Mouse (Mus musculus) embryo, embryonic 10.5 days (tissue): ENCODE measurements around the gene Prrt1.

Experiments used
- DNase-seq: peaks from one replicate; pipeline ENCODE4 v3.0.0-alpha.2; 2015; ENCODE audit warnings: low spot score

Gene Prrt1

DNA sequence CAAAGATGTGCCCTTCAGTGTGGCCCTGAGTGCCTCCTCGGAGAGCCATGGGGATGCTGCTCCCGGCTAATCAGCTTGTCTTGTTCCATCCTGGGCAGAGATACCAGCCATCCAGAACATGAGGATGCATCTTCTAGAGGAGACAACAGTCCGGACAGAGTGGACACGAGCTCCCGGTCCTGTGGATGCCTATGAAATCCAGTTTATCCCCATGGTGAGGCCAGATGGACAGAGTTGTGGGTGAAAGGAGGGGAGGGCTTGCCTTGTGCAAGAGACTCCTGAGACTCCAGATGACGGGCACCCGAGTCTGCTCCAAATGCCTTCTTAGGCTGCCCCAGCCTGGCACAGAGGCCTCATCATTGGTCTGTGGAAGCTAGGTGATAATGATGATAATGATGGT is 43.8 kb downstream of the Prrt1 start:
- no peak for DNase-seq

DNA sequence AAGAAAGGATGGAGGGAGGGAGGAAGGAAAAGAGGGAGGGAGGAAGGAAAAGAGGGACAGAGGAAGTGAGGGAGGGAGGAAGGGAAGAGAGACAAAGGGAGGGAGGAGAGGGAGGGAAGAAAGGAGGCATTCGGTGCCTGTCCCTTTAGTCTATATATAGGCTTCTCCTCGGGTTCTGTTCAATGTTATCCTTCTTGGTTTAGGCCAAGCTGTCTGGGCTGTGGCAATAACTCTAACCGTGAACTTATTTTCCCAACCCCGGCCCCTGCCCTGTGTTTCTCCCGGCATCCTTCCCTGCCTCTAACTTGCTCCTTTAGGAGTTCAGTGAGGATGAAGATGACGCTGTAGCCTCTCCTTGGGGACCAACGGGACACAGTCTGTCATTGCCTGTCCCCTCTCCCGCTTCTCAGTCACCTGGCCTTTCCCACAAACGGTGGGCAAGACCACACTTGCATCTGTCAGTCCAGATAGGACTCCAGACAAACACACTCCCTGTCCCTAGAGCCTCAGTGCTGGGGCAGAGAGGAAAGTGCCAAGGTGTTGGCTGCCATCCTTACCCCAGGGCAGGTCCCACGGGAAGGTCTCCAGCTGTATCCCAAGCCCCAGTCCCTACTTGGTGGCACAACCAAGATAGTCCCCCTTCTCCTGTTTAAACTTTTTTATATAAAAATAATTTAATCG is 45.3 kb downstream of the Prrt1 start:
- DNase-seq: no peak

DNA sequence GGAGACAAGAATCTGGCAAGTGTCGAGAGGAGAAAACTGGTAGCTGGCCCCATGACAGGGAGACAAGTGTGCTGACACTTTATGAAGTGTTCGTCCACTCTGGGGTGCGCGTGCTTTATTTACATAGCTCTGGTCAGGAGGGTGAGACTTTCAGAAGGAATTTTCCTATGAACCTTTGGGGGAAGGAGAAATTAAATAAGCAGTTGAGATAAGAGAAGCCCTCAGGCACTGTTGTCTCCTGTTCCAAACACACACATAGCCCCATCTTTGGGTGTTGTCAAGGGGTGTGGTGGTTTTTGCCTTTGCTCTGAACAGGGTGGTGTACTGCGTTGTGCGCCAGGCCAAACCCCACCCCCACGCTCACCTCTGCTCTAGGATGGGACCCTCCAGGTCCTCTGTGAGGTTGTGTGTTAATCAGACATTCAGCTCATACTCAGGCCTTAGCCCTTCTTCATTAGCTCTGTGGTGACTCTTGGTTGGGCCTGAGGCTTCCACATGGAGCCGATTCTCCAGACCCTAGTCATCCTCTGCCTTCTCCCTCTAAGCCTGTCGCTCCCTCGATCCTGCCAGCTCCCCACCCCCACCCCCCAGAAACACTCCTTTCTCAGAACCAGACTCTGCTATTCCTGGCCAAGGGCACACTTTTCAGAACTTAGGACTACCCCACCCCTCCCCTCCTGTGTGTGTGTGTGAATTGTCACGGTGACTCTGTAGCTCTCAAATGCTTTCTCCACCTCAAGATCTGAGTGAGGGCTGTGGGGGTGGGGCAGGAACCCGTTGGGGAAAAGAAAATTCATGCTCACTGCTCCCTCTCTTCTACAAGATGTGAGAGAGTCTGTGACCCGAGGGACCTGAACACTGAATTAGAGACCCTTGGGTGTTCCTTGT is 46.1 kb downstream of the Prrt1 start:
- no peak for DNase-seq

DNA sequence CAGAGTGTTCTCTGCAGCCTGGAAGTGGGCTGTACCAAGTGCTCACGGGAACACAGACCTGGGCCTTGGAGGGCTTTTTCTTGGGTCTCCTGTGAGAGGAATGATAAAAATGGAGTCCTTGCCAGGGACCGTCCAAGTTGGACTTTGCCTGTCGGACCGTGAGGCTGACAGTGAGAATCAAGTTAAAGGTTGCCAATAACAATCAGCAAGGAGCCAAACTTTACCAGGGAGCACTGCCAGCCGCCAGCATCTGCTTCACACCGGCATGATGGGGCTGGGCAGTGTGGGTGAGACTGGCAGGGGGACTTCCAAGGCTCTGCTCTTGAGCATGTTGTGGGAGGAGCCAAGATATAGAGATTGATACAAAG is 46.7 kb downstream of the Prrt1 start:
- DNase-seq: no peak

DNA sequence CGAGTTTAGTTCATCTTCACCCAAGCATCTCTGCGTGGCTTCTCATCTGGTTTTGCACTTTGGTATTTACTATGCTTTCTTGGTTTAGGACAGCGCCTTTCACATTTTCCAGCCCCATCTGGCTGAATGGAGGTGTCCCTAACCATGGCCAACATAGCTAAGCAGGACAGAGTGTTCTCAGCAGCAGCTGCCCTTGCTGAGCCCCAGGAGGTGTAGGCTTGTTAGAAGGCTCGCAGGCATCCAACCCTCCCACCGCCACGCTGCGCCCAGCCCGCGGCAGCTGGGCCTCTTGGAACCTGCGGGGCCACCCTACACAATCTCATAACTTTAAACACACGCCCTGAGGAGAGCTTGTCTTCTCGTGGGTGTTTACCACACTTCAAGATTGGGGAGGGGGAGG is 47.3 kb downstream of the Prrt1 start:
- no peak for DNase-seq

DNA sequence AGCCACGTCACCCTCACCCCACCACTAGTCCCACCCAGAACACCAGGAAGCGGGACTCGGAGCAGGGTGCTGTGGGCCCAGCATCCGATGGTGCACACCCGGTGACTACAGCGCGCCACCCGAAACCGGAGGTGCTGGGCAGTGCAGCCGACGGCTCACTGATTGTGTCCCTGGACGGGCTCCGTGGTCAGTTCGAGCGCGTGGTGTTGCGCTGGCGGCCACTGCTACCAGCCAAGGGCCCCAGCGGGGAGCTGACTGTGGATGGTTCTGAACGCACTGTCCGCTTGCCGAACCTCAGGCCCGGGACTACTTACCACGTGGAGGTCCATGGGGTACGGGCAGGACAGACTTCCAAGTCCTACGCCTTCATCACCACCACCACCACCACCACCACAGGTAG is 50.9 kb downstream of the Prrt1 start:
- no peak for DNase-seq

DNA sequence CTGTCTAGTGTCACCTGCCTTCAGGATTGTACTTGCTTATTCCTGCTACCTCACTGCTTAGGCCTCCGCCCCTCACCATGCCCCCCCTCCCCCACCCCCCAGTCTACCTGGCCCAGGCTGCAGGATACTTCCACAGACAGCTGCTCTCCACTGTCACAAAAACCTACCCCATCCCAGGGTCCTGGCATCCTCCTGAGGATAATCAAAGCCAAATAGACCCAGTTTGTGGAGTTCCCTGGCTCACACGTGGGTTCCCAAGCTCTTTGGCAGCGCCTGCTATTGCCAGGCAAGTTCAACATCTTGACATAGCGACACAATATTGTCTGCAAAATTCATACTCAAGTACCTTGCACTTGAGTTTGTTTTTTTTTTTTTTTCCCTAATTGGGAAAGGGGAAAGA is 51.3 kb downstream of the Prrt1 start:
- no peak for DNase-seq

DNA sequence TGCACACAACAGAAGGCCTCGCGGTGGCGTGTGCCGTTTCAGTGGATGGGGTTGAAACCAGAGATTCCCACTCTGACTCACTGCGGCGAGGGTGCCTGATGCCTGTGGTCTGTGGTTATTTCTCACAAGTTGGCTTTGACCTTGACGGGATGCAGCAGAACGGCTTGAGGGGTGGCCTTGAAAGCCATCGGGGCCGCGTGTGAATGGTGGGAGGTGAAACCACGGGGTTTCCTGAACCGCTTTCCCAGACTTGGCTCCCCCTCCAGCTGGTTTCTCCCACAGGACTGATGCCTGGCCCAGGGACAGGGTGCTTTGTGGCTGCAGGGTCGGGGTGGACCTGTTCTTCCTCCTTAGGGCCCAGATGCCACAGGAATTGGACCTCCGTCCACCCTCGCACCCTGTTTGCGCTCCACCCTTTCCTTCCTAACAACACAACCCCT is 51.8 kb downstream of the Prrt1 start:
- DNase-seq: no peak

DNA sequence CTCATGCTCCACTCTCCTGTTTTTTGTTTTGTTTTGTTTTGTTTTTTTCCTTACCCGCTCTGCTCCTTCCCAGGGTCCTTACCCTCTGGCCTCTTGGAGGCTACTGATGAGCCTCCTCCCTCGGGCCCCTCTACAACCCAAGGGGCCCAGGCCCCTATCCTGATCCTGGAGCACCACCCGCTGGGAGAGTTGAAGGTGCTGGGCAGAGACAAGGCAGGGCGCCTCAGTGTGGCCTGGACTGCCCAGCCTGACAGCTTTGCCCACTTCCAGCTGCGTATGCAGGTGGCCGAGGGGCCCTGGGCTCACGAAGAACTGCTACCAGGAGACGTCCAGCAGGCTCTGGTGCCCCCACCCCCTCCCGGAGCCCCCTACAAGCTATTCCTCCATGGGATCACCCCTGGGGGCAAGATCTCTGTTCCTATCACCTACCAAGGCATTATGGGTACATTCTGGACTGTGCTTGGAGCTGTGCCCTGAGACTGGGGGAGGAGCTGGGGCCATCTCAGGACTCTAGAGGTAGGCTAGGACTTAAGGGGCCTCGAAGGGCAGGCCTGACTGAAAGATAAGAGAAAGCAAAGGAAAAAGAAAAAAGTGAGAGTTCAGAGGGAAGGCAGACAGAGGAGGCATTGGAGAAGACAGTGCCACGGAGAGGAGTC is 52.7 kb downstream of the Prrt1 start:
- DNase-seq: no peak
